Mouse (Mus musculus): ENCODE results near the gene Gsg1l.

GRCm38 (mm10) chr7:126038366-126039246 lies 43.6 kb downstream of the Gsg1l start:
- no peak for TF ChIP-seq GATA1 (IDR thresholded peaks at IDR 0.05; ENCODE audit: borderline replicate concordance, low read length)
- no peak for TF ChIP-seq FLI1 (IDR thresholded peaks at IDR 0.05; ENCODE audit: low read length)
